Comparison of ENCODE assay signal across 11 mouse cellular contexts in genomic region chr11:25157861-25158245, GRCm38 (mm10).
"Had no signal": no experiment of that assay in that cellular context is flagged by ENCODE, and none has a peak within 500 bp of the region (broad histone marks: within the 10 kb centered on the region; RNA-seq: fewer than 3 reads in every experiment).

No protein-coding gene starts in this region.

- H3K4me2 ChIP-seq: limb, embryonic 13.5 days; stomach, embryonic 15.5 days had no signal

- DNase-seq: kidney, postnatal 14 days; left cerebral cortex, postnatal 4 days; lung, adult 18-20 months; thymus, adult 2 months; thymus, postnatal 25 days had no signal

- H3K9ac ChIP-seq: limb, embryonic 13.5 days; liver, embryonic 14.5 days; neural tube, embryonic 12.5 days; stomach, embryonic 15.5 days had no signal

- H3K4me1 ChIP-seq: stomach, embryonic 15.5 days had no signal

- H3K36me3 ChIP-seq: limb, embryonic 13.5 days; midbrain, embryonic 12.5 days; neural tube, embryonic 12.5 days; stomach, embryonic 15.5 days had no signal

- H3K27me3 ChIP-seq: limb, embryonic 13.5 days; midbrain, embryonic 12.5 days; neural tube, embryonic 12.5 days; stomach, embryonic 15.5 days had no signal

- H3K27ac ChIP-seq: limb, embryonic 13.5 days; liver, embryonic 14.5 days; neural tube, embryonic 12.5 days; stomach, embryonic 15.5 days had no signal

- H3K4me3 ChIP-seq: limb, embryonic 13.5 days; myocyte; neural tube, embryonic 12.5 days; stomach, embryonic 15.5 days had no signal

- H3K9me3 ChIP-seq: limb, embryonic 13.5 days; midbrain, embryonic 12.5 days; neural tube, embryonic 12.5 days; stomach, embryonic 15.5 days had no signal
